In genomic region chr19:4619461-4619860, GRCm38 (mm10) we compare ENCODE assay signal across 13 mouse cellular contexts.
"Had no signal": no experiment of that assay in that cellular context is flagged by ENCODE, and none has a peak within 500 bp of the region (broad histone marks: within the 10 kb centered on the region; RNA-seq: fewer than 3 reads in every experiment).

No protein-coding gene starts in this region.

- H3K9ac ChIP-seq: limb, embryonic 12.5 days; liver, embryonic 14.5 days; liver, postnatal 0 days; lung, embryonic 14.5 days had no signal

- ATAC-seq: liver, postnatal 0 days; lung, postnatal 0 days had no signal

- H3K4me3 ChIP-seq: limb, embryonic 12.5 days had no signal

- H3K27me3 ChIP-seq: limb, embryonic 12.5 days had no signal

- H3K9me3 ChIP-seq: limb, embryonic 12.5 days had no signal

- H3K27ac ChIP-seq: limb, embryonic 12.5 days; liver, embryonic 14.5 days; macrophage had no signal

- DNase-seq: kidney, adult 9 months; kidney, postnatal 14 days; kidney, postnatal 4 days; liver, postnatal 0 days; lung, embryonic 14.5 days; midbrain, embryonic 14.5 days; thymus, adult 18-20 months; thymus, postnatal 36 days had no signal

- H3K4me2 ChIP-seq: limb, embryonic 12.5 days; liver, embryonic 11.5 days; lung, embryonic 14.5 days had no signal
